Mouse (Mus musculus) lung, embryonic 14.5 days (tissue): ENCODE results near the gene Cfhr1. TPM values are rescaled to one million over a fixed set of nuclear protein-coding genes. Genes with fewer than 3 reads are reported as not detected.

Source experiments
- ATAC-seq: fragments of 200-750 bp; cut with Nextera tagmentation; 2 replicates; pipeline ENCODE4 v1.8.0; 2017; ENCODE audit warnings: mild to moderate bottlenecking, moderate TSS enrichment, moderate library complexity; ENCODE audit not compliant: insufficient read depth
- DNase-seq: peaks from one replicate; pipeline ENCODE4 v3.0.0-alpha.2; 2015
- H3K27ac ChIP-seq: fragments of 300-500 bp; sonication (generic); 2 replicates; pipeline ENCODE4 v1.5.1; 2014; ENCODE audit warnings: low read depth, mild to moderate bottlenecking, moderate library complexity
- H3K27me3 ChIP-seq: fragments of 300-500 bp; sonication (generic); 2 replicates; pipeline ENCODE4 v1.6.1; 2014; ENCODE audit warnings: low read length, control low read depth; ENCODE audit not compliant: insufficient read depth
- H3K36me3 ChIP-seq: fragments of 300-500 bp; sonication (generic); 2 replicates; pipeline ENCODE4 v1.6.1; 2014; ENCODE audit warnings: control low read depth; ENCODE audit not compliant: insufficient read depth
- H3K4me1 ChIP-seq: fragments of 300-500 bp; sonication (generic); 2 replicates; pipeline ENCODE4 v1.6.1; 2014; ENCODE audit warnings: antibody characterized with exemption, control low read depth; ENCODE audit not compliant: insufficient read depth
- H3K4me2 ChIP-seq: fragments of 300-500 bp; sonication (generic); 2 replicates; pipeline ENCODE4 v1.6.1; 2014; ENCODE audit warnings: mild to moderate bottlenecking
- H3K4me3 ChIP-seq: fragments of 300-500 bp; sonication (generic); 2 replicates; pipeline ENCODE4 v1.5.1; 2014; ENCODE audit warnings: low read depth, low read length
- H3K9ac ChIP-seq: fragments of 300-500 bp; sonication (generic); 2 replicates; pipeline ENCODE4 v1.6.1; 2014
- H3K9me3 ChIP-seq: fragments of 300-500 bp; sonication (generic); 2 replicates; pipeline ENCODE4 v1.6.1; 2016; ENCODE audit warnings: low read depth, low read length, control low read depth
- CTCF ChIP-seq: IDR thresholded peaks from 2 replicates; pipeline ENCODE4 v1.5.1; 2016; ENCODE audit warnings: antibody characterized with exemption, low read depth
- WGBS: fragments of 180-500 bp; shearing (Covaris S2); extraction: QIAGEN DNeasy Blood & Tissue Kit; methylation state at CpG from one replicate; pipeline ENCODE4 v1.1.7; 2014; 5-methylcytosine and 5-hydroxymethylcytosine counted together
- polyA plus RNA-seq: library from polyadenylated mRNA; unstranded; fragments of >200 nt; fragmentation: Nextera tagmentation; extraction: Ambion mirVana; gene quantifications from 2 replicates; pipeline ENCODE4 v1.2.1, GENCODE M21; 2014

Gene Cfhr1
- not detected in 2 replicates for polyA plus RNA-seq

- Histone ChIP-seq H3K4me3 (no peak within 1 kb of the TSS), H3K36me3 (no peaks in the 10 kb centered on the region), H3K27me3 (no peaks in the 10 kb centered on the region), H3K9ac (no peak within 1 kb of the TSS), H3K4me2 (no peak within 1 kb of the TSS), H3K4me1 (no peaks in the 10 kb centered on the region), H3K27ac (no peak within 1 kb of the TSS), H3K9me3 (no peaks in the 10 kb centered on the region)
- no peak for ATAC-seq
- no peak for TF ChIP-seq CTCF
- no peak for DNase-seq
- WGBS, result 63% methylated on average over 1 of the region's 1 CpGs
Measured at GRCm38 (mm10) chr1:139560024-139560423, at the start of gene Cfhr1. Cfhr1 (minus strand) TSS chr1:139560272.

DNA sequence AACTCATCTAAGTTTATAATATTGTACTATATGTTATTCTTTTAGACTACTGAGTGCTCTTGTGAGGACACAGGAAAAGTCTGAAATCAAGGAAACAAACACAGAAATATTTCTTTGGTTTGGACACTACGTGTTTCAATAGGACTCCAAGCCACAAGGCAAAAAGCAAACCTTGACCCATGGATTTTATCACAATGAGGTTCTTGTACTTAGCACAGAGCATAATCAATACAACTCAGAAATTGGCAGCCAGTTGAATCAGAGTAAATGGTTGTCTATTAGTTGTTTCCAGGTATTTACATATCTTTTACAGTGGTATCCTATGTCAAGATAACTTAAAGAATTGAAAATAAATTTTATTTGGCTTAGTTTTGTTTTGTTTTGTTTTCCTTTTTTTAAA, 8.8 kb downstream of the Cfhr1 start:
- Histone ChIP-seq H3K36me3 (no peaks in the 10 kb centered on the region), H3K9me3 (no peaks in the 10 kb centered on the region), H3K27me3 (no peaks in the 10 kb centered on the region), H3K4me3 (no peak overlapping the region), H3K9ac (no peak overlapping the region), H3K4me1 (no peaks in the 10 kb centered on the region), H3K27ac (no peak overlapping the region), H3K4me2 (no peak overlapping the region)
- no peak for ATAC-seq
- DNase-seq, result no peak
- no peak for TF ChIP-seq CTCF
- 72% methylated on average over 1 of the region's 1 CpGs for WGBS

DNA sequence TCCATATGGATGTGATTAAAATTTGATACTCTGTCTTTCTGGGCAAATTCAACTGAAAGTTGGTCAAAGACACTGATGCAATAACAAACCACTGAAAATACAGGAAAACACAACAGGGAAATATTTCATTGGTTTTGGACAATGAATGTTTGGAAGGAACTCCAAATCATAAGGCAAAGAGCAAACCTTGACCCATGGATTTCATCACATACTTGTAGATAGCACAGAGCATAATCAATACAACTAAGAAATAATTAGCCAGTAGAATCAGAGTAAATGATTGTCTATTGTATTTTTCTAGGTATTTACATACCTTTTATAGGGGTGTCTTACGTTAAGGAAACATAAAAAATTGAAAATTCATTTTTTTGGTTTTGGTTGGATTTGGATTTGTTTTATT, 11.5 kb downstream of the Cfhr1 start:
- Histone ChIP-seq H3K4me1 (no peaks in the 10 kb centered on the region), H3K9me3 (no peaks in the 10 kb centered on the region), H3K27me3 (no peaks in the 10 kb centered on the region), H3K4me3 (no peak overlapping the region), H3K27ac (no peak overlapping the region), H3K9ac (no peak overlapping the region), H3K36me3 (no peaks in the 10 kb centered on the region), H3K4me2 (no peak overlapping the region)
- 80% methylated on average over 1 of the region's 1 CpGs for WGBS
- TF ChIP-seq CTCF, result no peak
- ATAC-seq (no peak), DNase-seq (no peak)

- H3K4me2 ChIP-seq, result no peak overlapping the region
- no peak overlapping the region for H3K27ac ChIP-seq
- ATAC-seq (no peak), DNase-seq (no peak)
- H3K36me3 ChIP-seq, result no peaks in the 10 kb centered on the region
- TF ChIP-seq CTCF, result no peak
- no peak overlapping the region for H3K4me3 ChIP-seq
- H3K9me3 ChIP-seq, result no peaks in the 10 kb centered on the region
- H3K27me3 ChIP-seq, result no peaks in the 10 kb centered on the region
- H3K9ac ChIP-seq, result no peak overlapping the region
- WGBS, result 80% methylated on average over 12 of the region's 12 CpGs
- H3K4me1 ChIP-seq, result no peaks in the 10 kb centered on the region
Measured at GRCm38 (mm10) chr1:139514556-139514955, 45.5 kb downstream of the Cfhr1 start.

DNA sequence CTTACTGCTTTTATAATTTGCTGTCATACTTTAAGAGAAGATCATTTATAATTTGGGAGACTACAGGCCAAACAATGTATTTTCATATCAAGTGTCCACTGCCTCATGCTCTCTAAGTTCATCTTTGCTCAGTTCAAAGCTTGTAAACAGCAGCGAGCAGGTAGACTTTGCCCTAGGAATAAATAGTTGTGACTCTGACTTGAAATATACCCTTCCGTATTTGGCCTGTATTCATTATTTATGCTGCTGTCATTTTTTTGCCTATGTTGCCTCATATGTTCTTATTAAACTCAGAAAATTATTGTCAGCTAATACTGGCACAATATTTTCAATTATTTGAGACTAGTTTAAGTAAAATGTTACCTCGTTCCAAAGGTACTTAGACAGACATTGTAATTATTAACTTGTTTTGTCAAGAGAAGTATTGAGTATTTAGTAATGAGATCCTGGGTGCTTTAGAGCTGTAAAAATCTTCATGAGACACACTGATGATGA, 58.8 kb downstream of the Cfhr1 start, which contains the start of gene F13b:
Gene F13b (plus strand): TSS at position 445 of the 495 bp plus-strand sequence.
- no peak for TF ChIP-seq CTCF
- H3K9me3 ChIP-seq, result no peaks in the 10 kb centered on the region
- H3K27me3 ChIP-seq, result no peaks in the 10 kb centered on the region
- H3K36me3 ChIP-seq, result no peaks in the 10 kb centered on the region
- no peaks in the 10 kb centered on the region for H3K4me1 ChIP-seq
- DNase-seq, result no peak
- H3K4me2 ChIP-seq, result no peak within 1 kb of the TSS
- no peak for ATAC-seq
- no peak within 1 kb of the TSS for H3K9ac ChIP-seq
- H3K27ac ChIP-seq, result no peak within 1 kb of the TSS
- 76% methylated on average over 3 of the region's 3 CpGs for WGBS
- H3K4me3 ChIP-seq, result no peak within 1 kb of the TSS

DNA sequence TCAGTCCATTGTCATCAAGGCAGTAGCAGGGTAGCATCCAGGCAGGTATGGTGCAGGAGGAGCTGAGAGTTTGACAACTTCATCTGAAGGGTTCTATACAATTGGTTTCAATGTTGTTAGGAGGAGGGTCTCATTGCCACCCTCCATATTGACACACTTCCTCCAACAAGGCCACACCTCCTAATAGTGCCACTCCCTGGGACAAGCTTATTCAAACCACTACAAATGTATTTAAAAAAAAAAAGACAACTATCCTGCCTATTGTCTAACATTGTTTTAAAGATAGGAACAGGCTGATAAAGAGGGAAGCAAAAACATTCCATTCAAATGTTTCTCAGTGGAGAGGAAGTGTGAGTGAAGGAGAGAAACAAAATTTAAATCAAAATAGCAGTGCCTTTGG, 60.3 kb downstream of the Cfhr1 start:
- no peaks in the 10 kb centered on the region for H3K4me1 ChIP-seq
- H3K4me2 ChIP-seq, result no peak overlapping the region
- no peak for TF ChIP-seq CTCF
- H3K27me3 ChIP-seq, result no peaks in the 10 kb centered on the region
- H3K9me3 ChIP-seq, result no peaks in the 10 kb centered on the region
- H3K4me3 ChIP-seq, result no peak overlapping the region
- DNase-seq (no peak), ATAC-seq (no peak)
- H3K9ac ChIP-seq, result no peak overlapping the region
- H3K27ac ChIP-seq, result no peak overlapping the region
- peaks cover 7% of the 10 kb centered on the region; the same call in 1 of the 2 replicates for H3K36me3 ChIP-seq

Other genes starting within 250 kb of the Cfhr1 start
- not detected in 2 replicates for gene Crb1, start 183.2 kb downstream of the Cfhr1 start, polyA plus RNA-seq
- 14.4 and 15.7 TPM in 2 replicates for gene Zbtb41, start 138.0 kb downstream of the Cfhr1 start, polyA plus RNA-seq
- gene Aspm, start 105.5 kb downstream of the Cfhr1 start, polyA plus RNA-seq, result 24.3 and 25.4 TPM in 2 replicates
- gene F13b, start 58.6 kb downstream of the Cfhr1 start, polyA plus RNA-seq, result not detected in 2 replicates
- gene Gm4788, start 221.0 kb upstream of the Cfhr1 start, polyA plus RNA-seq, result not detected in 2 replicates